Mouse (Mus musculus) ovary, postnatal 36 days (tissue): ENCODE results near the gene Hpd.

ENCODE experiments used
- DNase-seq: peaks from one replicate; pipeline ENCODE4 v3.0.0; 2022; ENCODE audit warnings: low spot score, mixed read lengths

Hpd gene

DNA sequence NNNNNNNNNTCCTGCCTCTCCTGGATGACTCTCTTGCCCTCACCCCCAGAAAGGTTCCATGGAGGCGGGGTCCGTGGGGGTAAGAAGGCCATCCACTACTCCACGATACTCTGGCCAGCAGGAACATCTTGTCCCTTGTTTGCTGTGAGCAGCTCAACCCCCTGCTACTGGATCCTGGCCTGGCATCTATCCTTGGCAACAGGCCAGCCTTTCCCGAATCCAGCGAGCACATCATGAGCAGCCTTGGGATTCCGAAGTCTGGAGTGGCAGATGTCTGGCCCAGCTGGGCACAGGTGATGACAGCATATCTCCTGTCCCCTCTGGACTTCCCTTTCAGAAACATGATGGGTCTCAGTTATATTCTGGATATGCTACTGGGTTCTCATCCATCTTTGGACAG lies 3.4 kb upstream of the Hpd start:
- DNase-seq = peak; percentile 32

DNA sequence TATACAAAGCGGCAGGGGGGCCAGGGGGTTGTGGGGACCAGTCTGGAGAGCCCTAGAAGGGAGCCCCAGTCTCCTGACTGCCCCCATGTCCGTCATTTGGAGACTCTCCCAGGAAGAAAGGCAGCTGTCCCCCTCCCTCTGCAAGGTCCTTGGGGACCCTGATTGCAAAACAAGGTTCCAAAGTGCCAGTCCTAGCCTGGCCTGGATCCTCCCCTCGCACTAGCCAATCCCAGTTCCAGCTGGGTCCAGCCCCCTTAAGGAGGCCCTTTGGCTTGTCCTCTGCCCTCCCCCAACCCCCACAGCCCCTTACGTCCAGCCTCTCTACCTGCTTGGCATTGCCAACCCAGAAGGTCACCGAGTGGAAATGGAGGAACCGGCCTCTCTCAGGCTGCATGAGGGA lies 991 bp downstream of the Hpd start:
- no peak for DNase-seq

DNA sequence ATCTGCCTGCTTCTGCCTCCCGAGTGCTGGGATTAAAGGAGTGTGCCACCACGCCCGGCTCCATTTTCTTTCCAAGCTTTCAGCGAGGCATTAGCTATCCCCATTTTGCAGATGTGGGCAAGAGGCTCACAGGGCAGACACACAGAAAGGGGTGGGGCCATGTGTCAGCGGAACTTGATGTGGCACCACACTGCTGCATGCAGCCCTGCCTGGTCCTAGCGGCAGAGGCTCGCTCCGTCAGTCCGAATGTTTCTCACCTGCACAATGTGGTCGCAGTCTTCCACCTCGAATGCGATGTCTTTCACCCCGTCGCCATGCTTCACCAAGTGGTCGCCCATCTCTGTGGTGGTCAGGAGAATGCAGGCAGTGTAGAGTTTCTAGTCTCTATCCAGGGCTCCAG lies 2.1 kb downstream of the Hpd start:
- DNase-seq = no peak

DNA sequence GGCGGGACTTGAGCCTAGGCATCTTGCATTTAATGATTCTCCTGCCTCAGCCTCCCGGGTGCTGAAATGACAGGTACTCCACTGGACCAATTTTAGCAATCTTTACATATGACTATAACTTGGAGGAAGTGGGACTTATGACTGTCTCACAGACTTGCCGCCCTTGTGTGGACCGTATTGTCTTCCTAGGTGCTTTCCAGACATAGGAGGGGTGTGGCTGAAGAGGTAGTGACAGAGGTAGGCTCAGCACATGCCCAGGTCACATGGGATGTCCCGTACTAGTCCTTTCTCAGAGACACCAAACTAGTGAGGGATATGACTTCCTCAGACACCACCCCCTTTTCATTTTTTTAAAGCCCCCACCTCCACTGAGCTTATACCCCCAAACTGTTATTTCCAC lies 3.7 kb downstream of the Hpd start:
- no peak for DNase-seq

DNA sequence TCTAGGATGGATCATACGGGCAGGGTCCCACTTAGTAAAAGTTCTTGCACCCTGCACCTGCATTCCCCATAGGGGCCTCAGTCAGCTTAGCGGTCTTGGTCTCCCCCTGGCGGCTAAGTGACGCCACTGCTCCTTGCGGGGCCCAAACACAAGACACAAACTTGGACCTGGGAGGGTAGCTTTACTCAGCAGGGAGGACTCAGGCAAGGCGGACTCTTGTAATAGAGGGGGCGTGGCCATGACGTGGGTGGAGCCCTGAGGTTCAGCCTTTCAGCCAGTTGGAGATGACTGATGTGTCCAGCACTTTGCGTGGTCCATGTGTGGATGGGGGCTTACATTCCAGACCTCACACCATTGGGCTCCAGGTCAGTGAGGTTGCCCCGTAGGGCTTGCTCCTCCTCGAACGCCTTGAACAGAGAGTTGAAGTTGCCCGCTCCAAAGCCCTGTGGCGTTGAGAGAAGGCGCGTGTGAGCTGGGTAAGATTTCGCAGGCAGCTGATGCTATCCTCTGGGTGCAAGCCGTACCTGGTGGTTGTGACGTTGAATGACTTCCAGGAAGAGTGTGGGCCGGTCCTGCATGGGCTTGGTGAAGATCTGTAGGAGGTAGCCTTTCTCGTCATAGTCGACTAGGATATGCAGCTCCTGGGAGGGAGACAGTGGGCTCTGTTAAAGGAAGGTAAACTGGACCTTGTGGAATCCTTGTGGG lies 10.7 kb downstream of the Hpd start:
- DNase-seq = peak; percentile 86

DNA sequence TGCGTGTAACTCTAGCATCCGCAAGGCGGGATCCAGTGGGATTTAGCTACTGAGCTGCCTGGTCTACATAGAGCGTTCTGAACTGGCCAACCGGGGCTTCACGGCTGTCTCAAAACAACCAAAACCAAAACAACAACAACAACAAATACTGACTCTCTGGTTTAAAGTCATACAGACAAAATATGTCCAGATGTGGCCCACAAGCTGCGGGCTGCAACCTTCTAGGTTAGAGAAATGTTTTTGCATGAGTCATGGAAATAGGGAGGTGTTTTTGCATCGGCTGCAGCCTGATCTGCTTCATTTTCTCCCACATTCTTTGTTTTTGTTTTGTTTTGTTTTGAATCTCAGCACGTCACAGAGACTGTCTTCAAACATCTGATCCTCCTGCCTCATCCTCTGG lies 12.2 kb downstream of the Hpd start:
- DNase-seq = no peak

GRCm38 (mm10) chr5:123169284-123169683 lies 13.2 kb downstream of the Hpd start, which contains the start of gene Psmd9:
Gene Psmd9, plus strand, starts transcription at chr5:123169413.
- DNase-seq = no peak

DNA sequence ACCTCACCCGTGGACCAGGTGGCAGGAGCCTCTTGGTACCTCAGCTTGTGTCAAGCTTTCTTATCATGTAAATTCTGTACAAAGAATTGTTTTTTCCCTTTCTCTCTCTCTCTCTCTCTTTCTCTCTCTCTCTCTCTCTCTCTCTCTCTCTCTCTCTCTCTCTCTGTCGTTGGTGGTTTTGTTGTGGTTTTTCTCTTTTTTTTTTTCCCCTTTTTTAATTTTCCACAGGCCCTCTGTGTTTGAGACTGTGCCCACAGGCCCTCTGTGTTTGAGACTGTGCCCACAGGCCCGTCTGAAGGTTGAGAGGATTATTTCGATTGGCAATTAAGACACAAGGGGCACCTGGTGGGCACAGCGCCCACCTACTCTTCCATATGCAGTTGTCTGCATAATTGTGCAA lies 14.9 kb downstream of the Hpd start:
- DNase-seq = no peak

GRCm38 (mm10) chr5:123166437-123166836 lies 16.1 kb downstream of the Hpd start:
- no peak for DNase-seq

DNA sequence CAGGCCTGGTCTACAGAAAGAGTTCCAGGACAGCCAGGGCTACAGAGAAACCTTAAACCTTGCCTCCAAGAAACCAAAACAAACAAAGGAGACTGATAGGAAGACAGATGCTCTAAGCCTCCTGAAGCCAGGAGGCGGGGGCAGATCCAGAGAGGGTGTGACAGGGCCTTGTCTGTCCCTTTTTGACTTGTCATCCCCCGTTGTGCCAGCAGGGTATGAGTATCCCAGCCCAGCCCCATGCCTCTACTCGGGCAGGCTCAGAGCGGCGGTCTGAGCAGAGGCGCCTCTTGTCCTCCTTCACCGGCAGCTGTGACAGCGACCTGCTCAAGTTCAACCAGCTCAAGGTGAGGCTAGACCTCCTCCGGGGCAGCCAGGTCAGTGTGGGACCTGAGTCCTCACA lies 19.6 kb downstream of the Hpd start:
- no peak for DNase-seq

- peak; percentile 59 for DNase-seq
Observed at GRCm38 (mm10) chr5:123160341-123160740, 22.2 kb downstream of the Hpd start.

DNA sequence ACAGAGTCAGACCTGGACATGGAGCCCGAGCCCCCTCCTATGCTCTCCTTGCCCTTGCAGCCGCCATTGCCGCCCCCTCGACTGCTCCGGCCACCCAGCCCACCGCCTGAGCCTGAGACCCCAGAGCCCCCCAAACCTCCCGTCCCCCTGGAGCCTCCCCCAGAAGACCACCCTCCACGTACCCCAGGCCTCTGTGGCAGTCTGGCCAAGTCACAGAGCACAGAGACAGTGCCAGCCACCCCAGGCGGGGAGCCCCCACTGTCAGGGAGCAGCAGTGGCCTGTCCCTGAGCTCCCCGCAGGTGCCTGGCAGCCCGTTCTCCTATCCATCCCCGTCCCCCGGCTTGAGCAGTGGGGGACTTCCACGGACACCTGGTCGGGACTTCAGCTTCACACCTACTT lies 22.7 kb downstream of the Hpd start:
- DNase-seq = no peak

GRCm38 (mm10) chr5:123159446-123159845 lies 23.1 kb downstream of the Hpd start:
- DNase-seq = no peak

GRCm38 (mm10) chr5:123157972-123158371 lies 24.6 kb downstream of the Hpd start:
- no peak for DNase-seq

DNA sequence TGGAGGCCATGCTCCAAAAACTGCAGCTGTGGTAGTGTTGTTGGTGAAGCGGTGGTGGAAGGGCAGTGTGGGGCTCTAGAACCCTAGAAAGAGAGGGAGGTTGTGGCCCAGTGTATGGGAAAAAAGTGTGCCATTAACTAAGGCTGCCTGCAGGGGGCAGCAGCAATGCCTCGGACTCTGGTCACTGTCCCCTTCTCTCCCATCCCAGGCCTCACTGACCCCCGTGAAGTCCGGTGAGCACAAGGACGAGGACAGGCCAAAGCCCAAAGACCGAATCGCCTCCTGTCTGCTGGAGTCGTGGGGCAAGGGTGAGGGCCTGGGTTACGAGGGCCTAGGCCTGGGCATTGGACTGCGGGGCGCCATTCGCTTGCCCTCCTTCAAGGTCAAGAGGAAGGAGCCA lies 25.8 kb downstream of the Hpd start:
- no peak for DNase-seq

GRCm38 (mm10) chr5:123155425-123155824 lies 27.1 kb downstream of the Hpd start:
- no peak for DNase-seq

GRCm38 (mm10) chr5:123152901-123153300 lies 29.6 kb downstream of the Hpd start:
- no peak for DNase-seq

DNA sequence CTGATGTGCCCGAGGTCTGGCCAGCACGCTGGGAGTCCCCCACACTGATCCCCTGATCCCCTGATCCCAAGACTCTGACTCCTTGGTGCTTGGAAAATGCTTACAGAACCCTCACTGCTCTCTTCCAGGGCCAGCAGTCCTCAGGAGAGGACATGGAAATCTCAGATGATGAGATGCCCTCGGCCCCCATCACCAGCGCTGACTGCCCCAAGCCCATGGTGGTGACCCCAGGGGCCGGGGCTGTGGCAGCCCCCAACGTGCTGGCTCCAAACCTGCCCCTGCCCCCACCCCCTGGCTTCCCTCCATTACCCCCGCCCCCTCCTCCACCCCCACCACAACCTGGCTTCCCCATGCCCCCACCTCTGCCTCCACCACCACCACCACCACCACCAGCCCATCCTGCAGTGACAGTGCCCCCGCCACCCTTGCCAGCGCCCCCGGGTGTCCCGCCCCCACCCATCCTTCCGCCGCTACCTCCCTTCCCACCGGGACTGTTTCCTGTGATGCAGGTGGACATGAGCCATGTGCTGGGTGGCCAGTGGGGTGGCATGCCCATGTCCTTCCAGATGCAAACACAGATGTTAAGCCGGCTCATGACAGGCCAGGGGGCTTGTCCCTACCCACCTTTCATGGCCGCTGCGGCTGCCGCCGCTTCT lies 30.7 kb downstream of the Hpd start:
- no peak for DNase-seq

DNA sequence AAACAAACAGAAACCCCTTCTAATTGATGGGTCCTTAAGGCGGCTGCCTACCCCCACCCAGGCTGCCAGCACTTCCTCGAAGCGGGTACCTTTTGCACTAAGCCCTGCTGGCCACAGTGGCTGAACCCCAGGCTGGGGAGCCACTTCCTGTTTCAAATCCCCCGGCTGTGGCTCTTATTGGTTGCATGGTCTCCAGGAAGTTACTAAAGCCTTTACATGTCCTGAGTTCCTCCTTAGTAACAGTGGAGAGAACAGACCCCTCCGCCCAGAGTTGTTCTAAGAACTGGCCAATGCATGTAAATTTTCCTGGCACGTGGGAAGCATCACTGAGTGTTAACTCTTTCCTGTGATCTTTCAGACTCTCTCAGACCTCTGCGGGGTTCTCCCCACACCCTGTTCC lies 31.4 kb downstream of the Hpd start:
- DNase-seq = no peak

DNA sequence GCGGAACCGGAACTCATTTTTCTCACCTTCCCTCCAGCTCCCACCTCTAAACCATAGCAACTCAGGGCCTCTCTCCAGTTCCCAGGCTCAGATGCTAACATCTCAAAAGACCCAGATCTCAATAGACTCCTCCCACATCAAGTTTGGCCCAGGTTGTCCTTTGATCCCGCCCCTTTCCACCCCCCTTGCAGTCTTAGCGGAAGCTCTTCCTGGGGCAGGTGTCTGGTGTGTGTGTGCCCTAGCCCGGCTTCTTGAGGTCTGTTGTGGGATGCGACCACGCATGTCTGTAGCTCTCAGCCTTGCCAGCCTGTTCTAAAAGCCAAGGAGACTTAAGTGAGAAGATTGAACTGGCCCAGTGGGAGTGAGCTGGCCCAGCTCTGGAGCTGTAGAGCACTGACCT lies 31.9 kb downstream of the Hpd start:
- DNase-seq = no peak

DNA sequence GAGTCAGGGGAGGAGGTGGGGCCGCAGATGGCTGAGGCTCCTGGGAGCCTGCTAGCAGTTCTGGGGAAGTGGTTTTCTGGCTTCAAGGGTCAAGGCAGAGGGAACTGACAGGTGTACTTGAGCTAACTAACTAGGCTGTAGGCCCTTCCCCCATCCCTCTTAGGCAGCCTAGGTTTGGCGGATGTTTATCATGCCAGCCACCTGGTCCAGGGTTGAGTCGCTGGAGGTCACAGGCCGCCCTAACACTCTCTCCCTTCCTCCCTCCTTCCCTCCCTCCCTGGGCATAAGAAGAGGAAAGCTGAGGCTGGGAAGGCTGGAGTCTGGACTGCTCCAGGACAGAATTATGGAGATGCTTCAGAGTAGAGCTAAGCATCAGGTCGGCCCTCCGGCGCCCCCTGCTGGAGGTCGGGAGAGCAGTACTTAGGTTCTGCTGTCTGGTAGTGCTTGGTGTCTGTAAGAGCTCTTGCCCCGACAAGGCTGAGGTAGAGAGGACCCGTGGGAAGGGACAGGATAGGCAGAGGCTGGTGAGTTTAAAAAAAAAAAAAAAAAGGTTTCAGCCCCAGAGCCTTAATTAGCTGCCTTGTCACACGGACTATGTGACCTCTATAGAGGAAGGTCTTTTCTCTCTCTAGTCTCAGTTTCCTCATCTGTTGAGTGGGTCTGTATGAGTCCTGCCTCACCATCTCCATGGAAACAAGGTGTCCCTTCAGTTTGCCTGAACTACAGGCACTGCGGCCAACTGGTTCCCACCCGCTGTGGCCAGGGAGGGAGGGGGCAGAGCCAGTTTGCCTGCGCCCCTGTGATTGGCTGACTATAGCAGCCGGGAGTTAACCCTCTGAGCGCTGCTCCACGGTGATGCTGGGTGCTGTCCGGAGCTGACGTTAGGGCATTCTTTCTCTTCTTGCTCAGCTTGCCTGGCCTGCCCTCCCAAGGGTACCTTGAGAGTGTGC lies 32.8 kb downstream of the Hpd start:
- peak; percentile 87 for DNase-seq

- no peak for DNase-seq
Observed at GRCm38 (mm10) chr5:123148073-123148722, 34.3 kb downstream of the Hpd start.
